Mouse (Mus musculus): Measurements from ENCODE around the gene Cst7.
"Not testable (repeated sequence)": the region's sequence is repeated elsewhere in the genome, so short reads cannot be mapped to it uniquely, and the experiment has no call there.

The Cst7 gene

DNA sequence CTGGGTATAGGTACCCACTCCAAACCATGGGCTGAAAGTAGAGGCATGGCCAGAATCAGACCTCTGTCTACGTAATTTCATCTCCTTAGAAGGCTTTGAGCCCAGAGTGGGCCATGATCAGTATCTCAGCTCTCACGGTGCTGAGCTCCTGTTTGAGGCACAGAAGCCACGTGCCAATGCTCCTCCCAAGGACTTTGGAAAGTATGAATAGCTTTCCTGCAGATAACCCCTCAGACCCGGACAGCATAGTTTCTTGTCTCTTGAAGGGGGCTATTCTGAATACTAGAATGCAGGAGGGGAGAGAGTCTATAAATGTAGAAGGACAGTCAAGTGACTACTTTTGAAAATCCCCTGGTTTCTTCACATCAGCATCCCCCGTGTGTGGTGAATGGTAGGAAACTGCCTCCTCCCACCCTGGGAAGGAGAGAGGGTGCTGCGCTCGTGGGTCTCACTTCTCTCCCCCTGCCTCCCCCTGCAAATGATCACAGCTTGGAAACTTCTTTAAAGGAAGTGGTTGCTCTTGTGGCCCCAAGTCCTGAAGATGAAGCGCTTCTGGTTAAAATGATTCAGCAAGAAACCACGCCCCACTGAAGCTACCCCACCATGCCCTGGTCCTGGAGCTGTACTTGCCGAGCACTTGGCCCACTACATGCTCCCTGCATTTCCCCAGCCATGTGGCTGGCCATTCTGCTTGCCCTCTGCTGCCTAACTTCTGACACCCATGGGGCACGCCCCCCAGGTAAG, at the start of gene Cst7:
TSS of gene Cst7 (plus strand) at position 569 of the 744 bp plus-strand sequence.
- in situ Hi-C loops (cut with MboI, MseI), result loop anchor here (5.0 to 10.0 kb wide), 4 partner anchors 37 to 435 kb away; partner anchors contain the start of genes Apmap and Zfp120

DNA sequence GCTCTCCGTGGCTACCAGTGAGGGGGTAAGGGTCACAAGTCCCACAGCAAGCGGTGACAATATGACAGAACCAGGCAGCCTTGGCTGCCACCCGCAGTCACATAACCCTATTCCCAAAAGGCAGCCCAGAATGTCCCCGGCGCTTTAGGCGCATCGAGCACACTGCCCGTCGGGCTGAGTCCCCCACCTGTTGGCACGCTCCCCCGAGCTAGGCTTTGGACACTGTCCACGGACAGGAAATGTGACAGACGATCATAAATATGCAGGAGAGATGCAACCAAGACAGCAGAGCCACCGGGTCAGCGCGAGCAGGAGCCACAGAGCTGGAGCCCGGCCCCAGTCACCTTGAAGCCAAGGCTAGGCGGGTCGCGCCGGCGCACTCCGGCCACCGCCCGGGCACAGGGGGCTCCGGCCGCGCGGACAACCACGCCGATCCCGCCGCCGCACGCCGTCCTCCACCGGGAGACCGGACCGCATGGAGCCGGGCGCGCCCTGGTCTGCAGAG, 44.5 kb upstream of the Cst7 start:
- in situ Hi-C loops (cut with MboI, MseI), result no loop called here

DNA sequence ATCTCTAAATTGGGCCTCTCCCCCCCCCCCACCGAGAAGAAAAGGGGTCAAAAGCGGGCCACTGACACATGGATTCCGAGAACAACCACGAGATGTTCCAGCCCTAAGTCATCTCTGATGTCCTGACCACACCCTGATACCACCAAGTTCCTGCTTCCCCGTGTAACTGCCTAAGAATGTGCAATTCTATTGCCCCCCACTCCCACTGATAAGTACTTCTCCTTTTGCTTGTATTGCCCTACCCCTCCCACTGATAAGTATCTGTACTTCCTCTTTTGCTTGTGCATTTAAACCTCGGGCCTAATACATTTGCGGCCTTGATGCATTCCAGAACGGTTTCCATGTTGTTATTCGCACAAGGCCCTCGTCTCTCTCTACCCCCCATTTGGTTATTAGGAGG, 20.6 kb upstream of the Cst7 start:
- in situ Hi-C loops (cut with MboI, MseI), result not testable (repeated sequence)

DNA sequence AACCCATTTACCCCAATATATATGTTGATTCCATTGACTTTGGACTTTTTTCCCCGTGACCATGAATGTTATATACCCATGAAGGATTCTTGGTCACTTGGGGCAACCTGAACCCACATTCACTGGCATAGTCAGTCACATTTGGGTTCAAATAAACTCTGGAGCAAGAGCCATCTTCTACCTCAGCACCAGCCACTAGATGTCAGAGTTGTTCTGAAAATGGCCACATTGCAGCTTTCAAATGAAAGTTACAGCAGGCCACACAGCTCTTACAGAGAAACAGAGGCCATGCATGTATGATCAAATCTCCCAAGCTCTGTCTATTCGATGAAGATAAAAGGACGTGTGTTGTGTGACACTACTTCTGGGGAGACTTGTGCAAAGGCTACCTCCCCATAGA, 11.6 kb upstream of the Cst7 start:
- in situ Hi-C loops (cut with MboI, MseI), result no loop called here

DNA sequence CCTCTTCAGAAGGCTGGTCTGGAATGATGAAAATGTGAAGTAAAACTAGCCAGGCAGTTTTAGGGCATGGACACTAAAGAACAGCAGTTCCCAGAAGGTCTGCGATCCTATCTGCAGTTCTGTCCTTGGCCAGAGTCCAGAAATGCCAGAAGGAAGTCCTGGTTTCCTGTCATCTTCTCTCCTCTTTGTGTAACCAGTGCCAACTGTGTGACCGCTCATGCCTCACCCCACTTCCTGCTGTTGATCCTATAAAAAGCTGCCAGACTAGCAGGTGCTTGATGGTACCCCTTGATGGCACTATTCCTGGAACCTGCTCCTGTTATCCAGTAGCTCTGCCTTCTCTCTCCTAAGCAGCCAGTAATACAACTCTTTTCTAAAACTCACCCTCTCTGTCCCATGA, 3.2 kb upstream of the Cst7 start:
- in situ Hi-C loops (cut with MboI, MseI), result loop anchor here (5.0 to 10.0 kb wide), 4 partner anchors 40 to 432 kb away; partner anchors contain the start of genes Apmap and Zfp120

DNA sequence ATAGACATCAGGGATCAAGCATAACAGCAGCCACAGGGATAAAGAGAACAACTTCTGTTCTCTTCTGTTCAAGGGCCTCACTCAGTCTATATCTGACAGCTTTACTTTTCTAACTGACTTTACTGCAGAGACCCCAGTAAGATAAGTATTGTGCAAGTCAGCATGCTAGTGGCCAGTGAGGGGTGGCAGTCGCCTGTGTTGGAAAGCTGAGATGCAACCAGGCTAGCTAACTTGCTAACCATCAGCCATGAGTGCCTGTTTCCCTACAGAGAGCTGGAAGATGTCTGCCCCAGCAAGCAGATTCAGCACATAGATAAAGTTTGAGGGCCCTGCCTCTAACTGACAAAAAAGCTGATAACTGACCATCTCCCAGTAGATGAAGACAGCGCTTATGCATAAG, 546 bp downstream of the Cst7 start:
- in situ Hi-C loops (cut with MboI, MseI), result no loop called here

DNA sequence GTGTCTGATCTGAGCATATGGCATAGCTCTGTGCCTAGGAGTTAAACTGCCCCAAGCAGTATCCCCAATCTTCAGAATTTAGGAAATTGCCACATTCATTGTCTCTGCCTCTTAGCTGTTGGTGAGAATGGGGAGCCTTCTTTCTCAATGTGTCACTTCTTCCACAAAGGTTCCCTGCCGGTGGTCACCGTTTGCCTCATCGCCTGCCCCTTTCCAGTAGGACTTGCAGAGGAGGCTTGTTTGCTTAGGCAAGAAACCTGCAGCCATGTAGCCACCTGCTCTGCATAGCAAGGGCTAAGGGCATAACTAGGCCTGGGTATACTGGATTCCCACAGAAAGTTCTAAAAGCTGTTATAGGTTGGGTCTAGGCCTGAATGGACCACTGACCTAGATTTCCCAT, 2.2 kb downstream of the Cst7 start:
- in situ Hi-C loops (cut with MboI, MseI), result no loop called here

DNA sequence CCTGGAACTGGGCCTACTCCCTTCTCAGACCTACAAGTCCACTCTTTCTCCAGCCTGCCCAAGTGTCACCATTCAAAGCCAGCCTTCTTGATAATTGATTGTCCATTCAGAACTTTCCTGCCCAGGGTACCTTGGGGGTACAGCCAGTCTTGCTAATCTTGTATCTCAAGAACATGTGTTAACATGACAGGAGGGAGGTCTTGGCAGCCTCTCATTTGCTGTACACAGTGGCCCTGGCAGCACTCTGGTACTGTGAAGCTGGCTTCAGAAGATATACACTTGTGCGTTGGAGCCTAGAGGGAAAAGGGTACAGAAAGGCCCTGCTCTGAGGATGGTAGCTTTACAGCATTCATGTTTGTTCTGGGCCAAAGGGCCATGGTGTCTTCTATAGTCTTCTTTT, 6.0 kb downstream of the Cst7 start:
- in situ Hi-C loops (cut with MboI, MseI), result loop anchor here (25.0 kb wide), 1 partner anchor 1889 kb away; the partner anchor contains the start of gene Gzf1

DNA sequence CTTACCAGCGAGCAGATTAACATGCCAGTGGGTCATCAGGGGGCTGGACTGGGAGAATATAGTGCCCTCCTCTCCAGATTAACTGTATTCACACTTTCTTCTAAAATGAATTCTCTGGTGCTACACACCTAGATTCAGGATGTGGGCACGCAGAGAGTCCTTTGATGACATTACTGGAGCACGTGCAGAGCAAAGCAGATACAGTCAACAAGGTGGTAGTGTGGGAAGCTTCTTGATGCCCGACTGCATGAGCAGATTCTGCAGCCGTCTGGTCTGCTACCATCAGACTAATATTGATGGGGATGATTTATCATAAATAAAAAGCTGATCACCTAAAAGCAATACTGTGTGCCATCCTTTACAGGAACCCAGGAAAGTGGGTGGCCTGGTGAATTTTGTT, 8.4 kb downstream of the Cst7 start:
- in situ Hi-C loops (cut with MboI, MseI), result loop anchor here (25.0 kb wide), 1 partner anchor 1891 kb away; the partner anchor contains the start of gene Gzf1

DNA sequence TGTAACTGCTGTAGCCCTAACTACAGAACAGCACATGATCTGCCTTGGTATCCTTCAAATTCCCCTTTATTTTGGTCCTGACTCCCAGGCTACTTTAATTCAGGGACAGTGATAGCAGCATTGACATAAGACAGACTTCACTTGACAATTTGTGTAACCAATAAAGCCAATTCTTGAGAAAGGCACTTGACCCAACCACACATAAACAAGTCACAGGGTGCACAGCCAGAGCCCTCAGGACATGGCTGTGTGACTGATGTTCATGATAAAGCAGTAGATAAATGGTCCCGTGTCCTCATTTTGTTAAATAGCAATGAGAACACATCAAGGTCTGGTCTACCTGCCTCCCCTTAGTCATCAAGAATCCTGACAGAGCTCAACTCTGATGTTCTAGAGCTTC, 9.4 kb downstream of the Cst7 start:
- in situ Hi-C loops (cut with MboI, MseI), result loop anchor here (25.0 kb wide), 1 partner anchor 1892 kb away; the partner anchor contains the start of gene Gzf1

DNA sequence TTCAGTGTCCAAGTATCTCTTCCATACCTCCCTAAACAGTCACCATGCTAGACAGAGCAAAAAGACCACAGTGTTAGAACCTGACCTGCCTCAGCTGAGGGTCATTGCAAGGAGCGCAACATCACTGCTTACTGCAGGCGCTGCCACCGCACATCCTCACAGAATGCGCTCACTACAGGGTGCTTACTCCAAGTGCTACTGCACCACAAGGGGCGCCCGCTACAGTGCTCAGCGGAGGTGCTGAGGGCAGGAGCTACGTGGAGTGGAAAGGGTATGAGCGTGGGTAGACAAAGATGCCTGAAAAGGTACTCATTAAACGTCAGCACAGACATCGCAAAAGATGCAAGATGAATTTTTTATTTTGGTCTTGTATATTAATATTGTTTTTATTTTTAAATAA, 18.9 kb downstream of the Cst7 start:
- in situ Hi-C loops (cut with MboI, MseI), result loop anchor here (25.0 kb wide), 1 partner anchor 1902 kb away; the partner anchor contains the start of gene Gzf1

DNA sequence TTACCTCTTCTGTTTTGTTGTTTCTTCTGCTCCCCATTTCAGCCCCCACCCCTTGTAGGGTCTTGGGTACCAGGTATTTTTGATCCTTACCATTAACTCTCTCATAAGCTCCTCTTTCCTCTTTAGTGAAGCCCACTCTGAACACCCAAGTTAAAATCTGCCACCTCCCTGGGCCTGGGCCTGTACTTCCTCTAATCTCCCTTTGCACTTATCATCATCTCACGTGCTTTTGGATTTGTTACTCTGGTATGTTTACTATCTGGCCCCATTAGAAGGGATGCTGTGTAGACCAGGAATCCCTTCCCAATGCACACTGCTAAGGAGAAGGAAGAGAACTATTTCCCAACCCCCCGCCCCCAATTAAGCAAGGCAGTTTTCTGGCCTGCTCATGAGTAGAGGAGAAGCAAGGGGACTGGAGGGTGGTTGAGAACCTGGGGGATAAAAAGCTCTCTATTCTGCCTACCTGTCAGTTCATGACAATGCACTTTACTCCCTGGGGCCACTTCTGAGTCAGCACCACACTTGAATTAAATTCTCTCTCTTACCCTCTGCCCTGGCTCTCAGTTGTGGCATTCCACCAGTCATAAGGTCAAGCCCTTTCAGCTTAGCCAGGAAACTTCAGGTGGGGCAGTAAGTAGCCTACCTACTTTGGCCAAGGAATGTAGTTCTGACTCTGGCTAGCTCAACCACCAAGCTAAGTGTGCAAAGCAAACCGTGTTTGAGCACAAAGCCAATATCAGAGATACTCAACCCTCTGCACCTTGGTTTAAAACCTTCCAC, 25.4 kb downstream of the Cst7 start:
- in situ Hi-C loops (cut with MboI, MseI), result loop anchor here (25.0 kb wide), 1 partner anchor 1908 kb away; the partner anchor contains the start of gene Gzf1

DNA sequence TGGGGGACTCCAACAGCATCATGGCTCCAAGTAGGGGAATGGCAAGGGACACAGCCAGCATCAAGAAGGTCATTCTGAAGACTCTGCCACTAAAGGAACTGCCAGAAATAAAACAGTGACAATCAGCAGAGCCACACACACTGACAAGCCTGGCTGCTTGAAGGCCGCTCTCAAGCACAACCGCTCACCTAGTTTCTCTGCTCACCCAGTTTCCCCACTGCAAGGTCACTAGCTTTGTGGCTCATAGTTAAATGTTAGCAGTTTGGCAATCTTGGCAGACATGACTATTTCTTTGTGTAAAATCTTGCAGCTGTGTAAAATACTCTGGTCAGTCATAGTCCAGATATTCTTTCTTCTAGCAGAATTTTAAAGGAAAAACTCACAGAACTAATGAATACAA, 30.0 kb downstream of the Cst7 start:
- in situ Hi-C loops (cut with MboI, MseI), result no loop called here

DNA sequence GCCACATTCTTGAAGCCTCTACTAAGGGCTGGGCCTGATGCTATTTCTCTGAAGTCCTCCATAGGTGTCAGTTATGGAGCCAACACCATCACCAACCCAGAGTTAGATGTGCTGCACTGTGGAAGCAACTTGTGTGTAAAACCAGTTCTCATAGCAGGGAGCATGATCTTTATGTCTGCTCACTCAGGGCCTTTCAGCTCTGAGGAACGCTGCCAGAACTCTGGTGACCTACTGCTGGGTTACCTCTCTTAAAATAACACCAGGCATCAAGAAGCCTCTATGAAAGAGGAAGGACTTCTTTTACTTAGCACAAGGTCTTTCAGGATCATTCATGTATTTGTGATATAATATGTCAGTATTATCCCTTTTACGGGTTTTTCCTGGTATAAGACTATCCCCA, 32.0 kb downstream of the Cst7 start:
- in situ Hi-C loops (cut with MboI, MseI), result no loop called here

DNA sequence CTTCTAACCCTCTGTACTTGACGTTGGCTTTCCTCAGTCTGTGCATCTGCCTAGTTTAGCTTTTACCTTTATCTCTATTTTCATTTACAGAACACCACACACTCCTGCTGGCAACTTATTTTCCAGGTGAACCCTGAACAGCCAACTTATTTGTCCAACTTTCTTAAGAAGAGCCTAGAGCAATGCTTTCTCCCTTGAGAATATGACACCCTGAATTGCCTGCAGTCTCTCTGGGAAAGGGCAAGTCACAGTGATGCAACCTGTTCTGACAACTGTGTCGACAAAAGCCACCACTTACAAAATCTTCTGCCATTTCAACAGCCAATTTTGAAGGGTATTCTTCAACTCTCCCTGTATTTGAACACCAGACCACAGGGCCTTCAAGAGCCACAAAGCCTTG, 34.6 kb downstream of the Cst7 start:
- in situ Hi-C loops (cut with MboI, MseI), result loop anchor here (5.0 kb wide), 1 partner anchor 38 kb away; no protein-coding TSS in a partner anchor

DNA sequence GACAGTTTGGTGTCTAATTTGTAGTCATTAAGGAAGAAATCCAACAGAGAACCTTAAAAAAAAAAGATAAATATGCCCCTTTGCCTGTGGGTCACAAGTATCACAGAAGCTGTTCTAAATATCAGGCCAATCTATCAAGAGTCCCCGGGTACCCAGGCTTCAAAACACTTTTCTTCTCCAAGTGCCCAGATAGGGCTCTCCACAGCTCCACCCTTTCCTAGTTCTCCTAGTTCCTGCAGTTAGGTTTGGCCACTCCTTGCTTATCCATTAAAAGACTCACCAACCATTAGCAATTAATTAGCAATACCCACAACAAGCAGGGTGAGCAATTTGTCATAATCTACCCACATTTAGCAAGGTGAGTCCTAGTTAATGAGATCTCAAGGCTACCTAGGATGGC, 36.9 kb downstream of the Cst7 start:
- in situ Hi-C loops (cut with MboI, MseI), result loop anchor here (5.0 kb wide), 1 partner anchor 40 kb away; no protein-coding TSS in a partner anchor

DNA sequence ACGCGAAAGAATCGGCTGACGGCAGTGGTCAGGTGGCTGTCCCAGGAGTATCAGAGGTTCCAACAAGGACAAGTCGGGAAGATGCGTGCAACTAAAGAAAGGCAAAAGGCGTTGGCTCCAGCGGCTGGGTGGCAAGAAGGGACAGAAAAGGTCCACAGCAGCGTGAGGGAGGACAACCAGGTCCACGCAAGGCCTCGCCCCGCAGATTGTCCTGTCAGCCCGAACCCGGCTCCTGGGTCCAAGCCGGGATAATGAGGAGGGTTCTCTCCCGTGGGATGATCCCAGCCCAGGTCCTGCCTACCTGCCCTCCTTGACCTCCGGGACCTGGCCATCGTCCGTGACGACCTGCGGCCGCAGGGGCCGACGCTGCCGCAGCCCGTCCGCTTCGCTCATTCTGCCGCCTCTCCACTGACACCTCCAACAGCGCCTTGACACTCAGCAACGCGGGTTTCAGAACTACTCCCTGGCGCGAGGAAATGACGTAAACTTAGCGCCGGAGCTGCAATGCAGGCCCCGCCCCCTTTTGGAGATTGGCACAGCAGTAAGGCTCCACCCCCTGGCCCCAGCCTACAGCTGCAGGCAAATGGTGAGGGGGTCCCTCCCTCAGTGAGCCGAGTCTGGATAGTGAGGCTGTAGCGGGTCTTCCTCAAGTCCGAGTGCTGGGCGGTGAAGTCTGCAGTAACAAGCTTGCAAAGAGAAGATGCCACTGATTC, 38.0 kb downstream of the Cst7 start, which contains the start of gene Apmap:
TSS of gene Apmap (minus strand) at position 481 of the 713 bp plus-strand sequence.
- in situ Hi-C loops (cut with MboI, MseI), result loop anchor here (5.0 kb wide), 1 partner anchor 41 kb away; no protein-coding TSS in a partner anchor

DNA sequence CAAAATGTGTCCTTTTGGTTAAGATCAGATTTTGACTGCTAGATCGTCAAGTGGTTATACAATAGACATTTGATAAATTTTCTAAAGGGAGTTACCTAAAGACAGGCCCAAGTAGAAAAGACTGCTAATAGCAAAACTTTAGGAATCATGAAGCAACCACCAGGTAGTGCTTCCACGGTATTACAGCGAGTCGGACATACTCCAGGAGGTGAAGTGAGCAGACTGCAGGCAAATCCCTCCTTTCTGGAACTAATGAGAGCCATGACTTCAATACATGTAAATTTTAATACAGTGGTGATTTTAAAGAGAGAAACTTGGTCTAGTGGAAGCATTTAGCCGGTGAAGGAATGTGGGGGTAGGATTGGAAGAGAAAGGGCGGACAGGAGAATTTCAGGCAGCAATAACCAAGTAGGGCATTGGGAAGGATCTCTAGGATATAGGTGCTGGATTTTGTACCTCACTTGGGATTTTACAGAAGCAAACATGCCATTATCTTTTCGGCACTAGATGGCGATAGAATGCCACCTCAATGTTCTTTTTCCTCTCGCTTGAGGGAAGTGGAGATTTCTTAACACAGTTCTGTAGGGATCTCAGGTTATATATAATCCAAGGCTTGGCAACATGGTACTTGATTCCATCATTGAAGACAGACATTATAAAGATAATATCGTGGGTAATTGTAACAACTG, 38.8 kb downstream of the Cst7 start:
- in situ Hi-C loops (cut with MboI, MseI), result loop anchor here (5.0 kb wide), 1 partner anchor 42 kb away; no protein-coding TSS in a partner anchor

DNA sequence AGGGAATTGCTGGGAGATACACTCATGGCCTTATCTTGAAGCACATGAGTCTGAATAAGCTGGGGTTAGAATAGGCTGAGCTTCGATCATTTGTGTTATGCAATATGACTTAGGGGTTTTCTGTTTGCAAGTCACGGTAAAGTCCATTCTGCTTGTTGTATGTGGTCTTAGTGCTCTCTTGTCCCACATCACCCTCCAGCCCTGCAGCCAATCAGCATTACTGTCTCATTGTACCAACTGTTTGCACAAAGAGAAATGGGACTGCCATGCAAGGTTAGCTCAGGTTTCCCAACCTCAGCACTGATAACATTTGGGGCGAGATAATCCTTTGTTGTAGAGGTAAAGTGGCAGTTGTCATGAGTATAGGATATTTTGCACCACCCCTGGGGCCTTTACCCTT, 39.9 kb downstream of the Cst7 start:
- in situ Hi-C loops (cut with MboI, MseI), result loop anchor here (5.0 kb wide), 1 partner anchor 62 kb away; no protein-coding TSS in a partner anchor

DNA sequence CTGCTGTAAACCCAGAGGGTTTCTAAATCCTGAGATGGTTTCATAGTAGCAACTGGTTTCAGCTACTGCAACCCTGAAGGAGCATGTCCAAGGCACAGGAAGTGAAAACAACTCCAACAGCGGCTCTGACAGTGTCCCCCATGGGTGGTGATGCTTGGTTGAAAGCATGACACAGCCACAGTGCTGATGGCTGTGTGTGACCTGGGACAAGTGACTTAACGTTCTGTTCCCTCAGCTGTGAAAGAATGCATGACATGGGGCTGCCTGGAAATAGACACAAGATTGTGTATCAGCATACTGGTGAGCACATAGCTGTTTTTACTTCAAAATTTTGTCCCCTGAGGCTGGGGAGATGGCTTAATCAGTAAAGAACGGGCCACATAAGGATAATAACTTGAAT, 51.5 kb downstream of the Cst7 start:
- in situ Hi-C loops (cut with MboI, MseI), result no loop called here

DNA sequence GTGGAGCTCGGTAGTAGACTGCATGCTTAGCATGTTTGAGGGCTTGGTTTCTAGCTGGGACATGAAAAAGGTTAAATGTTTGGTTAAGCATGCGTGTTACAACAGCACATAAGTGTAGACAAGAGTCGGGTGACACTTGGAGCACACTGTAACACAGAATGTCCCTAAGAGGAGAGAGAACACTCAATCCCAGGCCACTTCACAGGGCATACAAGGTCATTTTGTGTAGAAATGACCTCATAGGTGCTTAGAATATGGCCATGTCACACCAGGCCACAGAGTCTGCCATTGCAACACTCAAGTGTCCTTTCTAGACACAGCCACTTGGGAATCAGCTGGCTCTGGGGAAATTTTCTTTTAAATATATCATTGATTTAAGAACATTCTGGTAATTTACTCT, 53.7 kb downstream of the Cst7 start:
- in situ Hi-C loops (cut with MboI, MseI), result no loop called here
